Mouse (Mus musculus) T-helper 1 cell (primary cell): ENCODE data around the gene Plagl2.
"Not testable (repeated sequence)": the region's sequence is repeated elsewhere in the genome, so short reads cannot be mapped to it uniquely, and the experiment has no call there.

Experiments
- in situ Hi-C: fragments of 300-600 bp; cut with MboI, MseI; formaldehyde crosslinking; loops from one replicate; pipeline ENCODE4 v1.15.1; 2025; ENCODE audit warnings: high pct_unique_total_duplicates

Gene Plagl2

DNA sequence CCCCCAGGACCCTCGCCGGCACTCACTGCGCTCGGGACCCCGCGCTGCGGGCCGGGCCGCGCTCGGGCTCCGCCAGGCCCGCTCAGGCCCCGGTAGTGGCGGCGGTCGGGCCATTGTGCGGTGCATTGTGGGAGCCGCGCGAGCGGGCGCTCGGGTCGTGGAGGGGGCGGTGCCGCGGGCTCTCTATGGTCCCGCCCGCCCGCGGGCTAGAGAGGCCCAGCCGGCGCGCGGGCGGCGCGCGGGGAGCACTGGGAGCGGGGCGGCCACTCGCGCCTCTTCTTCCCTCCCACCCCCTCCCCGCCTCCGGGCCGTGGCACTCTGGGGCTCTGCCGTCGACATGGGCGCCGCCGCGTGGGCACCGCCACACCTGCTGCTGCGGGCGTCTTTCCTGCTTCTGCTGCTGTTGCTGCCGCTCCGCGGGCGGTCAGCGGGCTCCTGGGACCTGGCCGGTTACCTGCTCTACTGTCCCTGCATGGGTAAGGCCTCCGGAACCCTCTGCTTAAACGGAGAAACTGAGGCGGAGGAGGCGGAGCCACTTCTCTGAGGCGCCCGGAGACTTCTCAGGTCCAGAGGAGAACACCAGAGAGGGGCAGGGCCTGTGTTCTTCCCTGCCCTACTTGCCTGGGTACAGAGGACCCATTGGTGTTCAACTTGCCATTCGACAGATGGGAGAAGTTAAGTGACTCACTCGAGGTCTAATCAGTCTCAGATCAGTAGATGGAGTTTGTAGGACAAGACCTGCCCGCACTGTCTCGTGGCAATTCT lies at the start of gene Plagl2, which contains the start of gene Pofut1:
TSS of gene Plagl2 (minus strand) at position 177 of the 765 bp plus-strand sequence.
TSS of gene Pofut1 (plus strand) at position 284 of the 765 bp plus-strand sequence.
- in situ Hi-C loops, result no loop called here

DNA sequence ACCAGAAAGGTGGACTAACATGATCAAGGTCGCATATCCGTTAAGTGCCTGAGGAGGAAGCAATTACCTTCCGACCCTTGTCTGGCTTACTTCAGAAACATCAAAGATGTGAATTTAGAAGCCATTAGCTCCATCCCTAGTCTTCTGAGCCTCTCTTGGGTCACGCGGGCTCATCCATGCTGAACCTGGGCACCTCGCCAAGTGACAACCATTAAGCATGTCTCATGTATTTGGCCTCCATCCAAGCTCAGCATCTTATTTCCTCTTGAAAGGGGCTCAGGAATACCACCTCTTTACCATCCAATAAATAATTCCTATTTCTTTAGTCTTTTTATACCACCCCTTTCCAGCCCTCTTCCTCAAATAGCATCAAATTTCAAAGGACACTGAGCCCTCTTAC lies 46.6 kb upstream of the Plagl2 start:
- in situ Hi-C loops, result no loop called here

DNA sequence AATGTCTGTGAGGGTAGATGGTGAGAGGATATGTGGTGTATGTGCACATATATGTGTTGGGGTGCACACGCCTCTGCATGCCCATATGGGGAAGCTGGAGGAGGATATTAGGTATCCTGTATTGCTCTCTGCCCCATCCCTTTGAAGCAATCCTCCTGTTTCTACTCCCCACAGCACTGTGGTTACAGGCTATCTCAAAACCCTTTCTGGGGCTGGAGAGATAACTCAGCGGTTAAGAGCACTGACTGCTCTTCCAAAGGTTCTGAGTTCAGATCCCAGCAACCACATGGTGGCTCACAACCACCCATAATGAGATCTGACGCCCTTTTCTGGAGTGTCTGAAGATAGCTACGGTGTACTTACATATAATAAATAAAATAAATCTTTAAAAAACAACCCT lies 45.3 kb upstream of the Plagl2 start:
- in situ Hi-C loops, result no loop called here

DNA sequence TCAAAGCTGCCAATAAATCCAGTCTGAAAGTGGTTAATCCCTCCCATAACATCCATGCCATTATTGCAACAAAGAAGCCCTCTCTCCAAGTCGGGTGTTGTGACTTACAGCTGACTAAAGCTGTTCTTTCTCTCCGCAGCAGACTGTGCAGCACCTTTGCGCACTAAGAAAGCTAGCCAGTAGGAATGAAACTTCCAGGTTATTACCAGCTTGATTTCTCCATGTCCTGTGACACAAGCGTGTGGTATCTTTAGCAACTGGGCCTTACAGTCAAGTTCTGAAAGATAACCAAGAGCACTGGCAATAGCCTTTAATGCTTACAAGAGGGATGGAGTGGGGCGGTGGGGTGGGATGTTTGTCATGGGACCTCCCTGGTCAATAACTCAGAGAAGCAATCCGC lies 42.7 kb upstream of the Plagl2 start:
- in situ Hi-C loops, result no loop called here

DNA sequence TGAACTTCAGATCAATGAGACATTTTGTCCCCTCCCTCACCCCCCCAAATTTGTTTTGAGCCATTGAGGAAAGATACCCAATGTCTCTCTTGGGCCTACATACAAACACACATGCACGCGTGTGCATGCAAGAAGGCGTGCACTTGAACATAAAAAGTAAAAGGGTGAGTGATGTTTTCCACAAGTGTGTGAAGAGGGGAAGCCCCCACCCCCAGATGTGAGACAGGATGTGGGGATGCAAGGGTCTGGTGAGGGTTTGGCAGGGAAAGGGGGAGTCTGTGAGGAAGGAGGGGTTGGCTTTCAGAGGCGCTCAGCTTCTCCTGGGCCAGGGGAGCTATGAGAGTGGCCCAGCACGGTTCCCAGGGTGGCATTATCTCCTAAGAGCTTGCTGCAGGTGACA lies 37.1 kb upstream of the Plagl2 start:
- in situ Hi-C loops, result no loop called here

DNA sequence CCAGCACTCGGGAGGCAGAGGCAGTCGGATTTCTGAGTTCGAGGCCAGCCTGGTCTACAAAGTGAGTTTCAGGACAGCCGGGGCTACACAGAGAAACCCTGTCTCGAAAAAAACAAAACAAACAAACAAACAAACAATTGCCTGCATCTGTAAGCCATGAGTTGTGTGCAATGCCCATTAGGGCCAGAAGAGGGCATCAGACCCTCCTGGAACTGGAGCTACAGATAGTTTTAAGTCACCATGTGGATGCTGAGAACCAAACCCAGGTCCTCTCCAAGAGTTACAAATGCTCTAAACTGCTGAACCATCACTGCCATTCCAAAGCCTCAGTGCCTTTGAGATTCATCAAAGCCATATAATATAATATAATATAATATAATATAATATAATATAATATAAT lies 35.6 kb upstream of the Plagl2 start:
- in situ Hi-C loops, result not testable (repeated sequence)

DNA sequence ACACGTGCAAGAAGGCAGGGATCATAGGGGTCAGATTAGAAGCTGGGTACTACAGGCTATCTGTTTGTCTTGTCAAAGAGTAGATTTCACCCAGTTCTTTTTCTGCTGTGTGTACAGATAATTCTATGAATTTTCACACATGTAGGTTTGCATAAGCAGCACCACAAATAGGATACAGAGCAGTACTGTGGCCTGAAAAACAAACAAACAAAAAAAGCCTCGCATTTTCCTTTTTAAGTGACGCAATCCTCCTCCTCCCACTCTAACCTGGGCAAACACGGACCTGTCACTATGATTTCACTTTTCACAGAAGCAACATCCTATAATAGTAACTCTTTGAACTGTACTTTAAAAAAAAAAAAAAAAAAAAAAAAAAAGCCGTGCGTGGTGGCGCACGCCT lies 35.2 kb upstream of the Plagl2 start:
- in situ Hi-C loops, result no loop called here

DNA sequence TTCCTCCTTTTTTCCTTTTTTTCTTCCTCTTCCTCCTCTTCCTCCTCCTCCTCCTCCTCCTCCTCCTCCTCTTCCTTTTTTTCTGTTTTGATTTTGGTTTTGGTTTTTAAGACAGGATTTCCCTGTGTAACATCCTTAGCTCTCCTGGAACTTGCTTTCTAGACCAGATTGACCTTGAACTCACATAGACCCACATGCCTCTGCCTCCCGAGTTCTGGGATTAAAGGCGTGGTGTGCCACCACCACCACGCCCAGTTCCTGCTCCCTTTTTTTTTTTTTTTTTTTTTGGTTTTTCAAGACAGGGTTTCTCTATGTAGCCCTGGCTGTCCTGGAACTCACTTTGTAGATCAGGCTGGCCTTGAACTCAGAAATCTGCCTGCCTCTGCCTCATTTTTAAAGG lies 34.4 kb upstream of the Plagl2 start:
- in situ Hi-C loops, result not testable (repeated sequence)

DNA sequence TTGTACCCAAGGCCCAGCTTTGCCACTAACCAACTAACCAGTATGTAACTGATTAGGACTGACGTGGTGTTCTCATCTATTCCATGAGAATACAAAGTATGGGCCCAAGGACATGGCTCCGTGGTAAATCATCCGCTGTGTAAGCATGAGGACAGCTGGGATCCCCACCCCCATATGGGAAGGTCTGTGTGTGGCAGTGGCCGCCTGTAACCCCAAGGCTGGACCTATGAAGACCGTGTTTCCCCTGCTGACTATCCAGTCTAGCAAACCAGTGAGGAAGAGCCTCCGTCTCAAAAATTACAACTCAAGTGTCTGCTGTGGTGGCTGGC lies 33.7 kb upstream of the Plagl2 start:
- in situ Hi-C loops, result no loop called here

DNA sequence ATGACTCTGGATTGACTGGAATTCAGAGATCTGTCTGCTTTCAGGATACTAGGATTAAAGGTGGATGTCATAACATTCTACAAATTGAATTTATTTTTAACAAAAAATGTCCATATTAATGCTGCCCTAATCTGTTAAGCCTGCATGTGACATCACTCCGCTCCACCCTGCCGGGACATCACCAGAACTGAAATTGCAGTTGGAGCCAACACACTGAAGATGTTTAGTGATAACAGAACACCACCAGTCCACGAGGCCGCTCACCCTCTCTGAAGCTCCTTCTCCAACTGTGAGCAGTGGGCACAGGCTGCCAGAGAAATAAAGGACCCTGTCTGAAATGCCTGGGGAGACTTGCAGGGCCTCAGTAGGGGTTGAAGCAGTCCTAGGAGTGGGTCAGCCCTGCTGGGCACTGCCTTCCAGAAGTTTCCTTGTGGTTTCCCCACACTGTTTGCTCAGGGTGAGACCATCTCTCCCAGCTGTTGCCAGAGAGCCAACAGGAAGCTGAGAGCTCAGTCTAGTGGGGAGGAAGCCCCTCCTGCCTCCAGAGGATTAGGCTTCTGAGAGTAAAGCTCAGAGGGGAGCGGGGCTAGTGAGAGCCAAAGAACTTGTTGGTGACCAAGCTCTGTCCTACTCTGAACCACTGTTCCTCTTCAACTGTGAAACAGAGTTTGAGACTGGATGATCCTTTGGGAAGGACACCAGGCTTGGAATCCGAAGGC lies 33.1 kb upstream of the Plagl2 start:
- in situ Hi-C loops, result not testable (repeated sequence)

DNA sequence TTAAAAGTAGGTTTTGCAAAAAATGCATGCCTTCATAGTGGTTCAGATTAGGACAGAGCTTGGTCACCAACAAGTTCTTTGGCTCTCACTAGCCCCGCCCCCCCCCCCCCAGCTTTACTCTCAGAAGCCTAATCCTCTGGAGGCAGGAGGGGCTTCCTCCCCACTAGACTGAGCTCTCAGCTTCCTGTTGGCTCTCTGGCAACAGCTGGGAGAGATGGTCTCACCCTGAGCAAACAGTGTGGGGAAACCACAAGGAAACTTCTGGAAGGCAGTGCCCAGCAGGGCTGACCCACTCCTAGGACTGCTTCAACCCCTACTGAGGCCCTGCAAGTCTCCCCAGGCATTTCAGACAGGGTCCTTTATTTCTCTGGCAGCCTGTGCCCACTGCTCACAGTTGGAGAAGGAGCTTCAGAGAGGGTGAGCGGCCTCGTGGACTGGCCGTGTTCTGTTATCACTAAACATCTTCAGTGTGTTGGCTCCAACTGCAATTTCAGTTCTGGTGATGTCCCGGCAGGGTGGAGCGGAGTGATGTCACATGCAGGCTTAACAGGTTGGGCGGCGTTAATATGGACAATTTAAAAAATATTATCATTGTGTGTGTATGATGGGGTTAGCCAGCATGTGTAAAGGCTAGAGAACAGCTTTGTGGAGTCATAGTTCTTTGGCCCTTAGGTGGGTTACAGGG lies 29.1 kb upstream of the Plagl2 start:
- in situ Hi-C loops, result not testable (repeated sequence)

DNA sequence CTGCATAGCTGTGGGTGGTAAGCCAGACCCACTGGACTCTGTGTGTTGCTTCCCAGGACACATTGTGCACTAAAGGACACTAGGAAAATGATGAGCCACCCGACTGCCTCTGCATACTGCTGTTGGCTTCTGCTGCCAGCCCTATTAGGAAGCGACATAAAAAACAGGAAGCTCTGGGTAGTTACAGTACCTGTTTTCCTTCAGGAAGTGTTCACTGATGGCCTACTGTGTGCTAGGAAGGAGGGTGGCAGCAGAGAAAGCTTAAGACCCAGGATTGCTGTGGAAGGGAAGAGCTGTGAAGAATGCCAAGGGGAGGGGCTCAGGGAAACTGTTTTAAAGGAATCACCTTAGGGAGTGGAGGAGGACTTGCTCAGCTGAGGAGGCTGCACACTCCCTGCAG lies 26.1 kb upstream of the Plagl2 start:
- in situ Hi-C loops, result loop anchor here (10.0 kb wide), 1 partner anchor 593 kb away; no protein-coding TSS in a partner anchor

DNA sequence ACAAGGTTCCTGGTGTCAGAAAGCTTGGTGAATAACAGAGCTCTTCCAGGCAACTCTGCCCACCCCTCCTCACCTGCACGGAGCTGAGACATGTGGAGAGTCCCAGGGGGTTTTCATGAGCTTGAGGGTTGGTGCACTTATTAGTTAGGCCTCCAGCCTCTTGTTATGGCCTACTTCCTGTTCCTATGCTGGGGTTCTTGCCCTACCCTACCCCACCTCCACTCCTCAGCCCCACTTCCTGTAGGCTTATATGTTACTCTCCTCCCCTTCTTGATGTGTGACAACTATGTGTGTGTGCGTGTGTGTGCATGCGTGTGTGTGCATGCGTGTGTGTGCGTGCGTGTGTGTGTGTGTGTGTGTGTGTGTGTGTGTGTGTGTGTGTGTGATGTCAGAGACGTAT lies 21.8 kb upstream of the Plagl2 start:
- in situ Hi-C loops, result loop anchor here (10.0 kb wide), 1 partner anchor 588 kb away; no protein-coding TSS in a partner anchor

DNA sequence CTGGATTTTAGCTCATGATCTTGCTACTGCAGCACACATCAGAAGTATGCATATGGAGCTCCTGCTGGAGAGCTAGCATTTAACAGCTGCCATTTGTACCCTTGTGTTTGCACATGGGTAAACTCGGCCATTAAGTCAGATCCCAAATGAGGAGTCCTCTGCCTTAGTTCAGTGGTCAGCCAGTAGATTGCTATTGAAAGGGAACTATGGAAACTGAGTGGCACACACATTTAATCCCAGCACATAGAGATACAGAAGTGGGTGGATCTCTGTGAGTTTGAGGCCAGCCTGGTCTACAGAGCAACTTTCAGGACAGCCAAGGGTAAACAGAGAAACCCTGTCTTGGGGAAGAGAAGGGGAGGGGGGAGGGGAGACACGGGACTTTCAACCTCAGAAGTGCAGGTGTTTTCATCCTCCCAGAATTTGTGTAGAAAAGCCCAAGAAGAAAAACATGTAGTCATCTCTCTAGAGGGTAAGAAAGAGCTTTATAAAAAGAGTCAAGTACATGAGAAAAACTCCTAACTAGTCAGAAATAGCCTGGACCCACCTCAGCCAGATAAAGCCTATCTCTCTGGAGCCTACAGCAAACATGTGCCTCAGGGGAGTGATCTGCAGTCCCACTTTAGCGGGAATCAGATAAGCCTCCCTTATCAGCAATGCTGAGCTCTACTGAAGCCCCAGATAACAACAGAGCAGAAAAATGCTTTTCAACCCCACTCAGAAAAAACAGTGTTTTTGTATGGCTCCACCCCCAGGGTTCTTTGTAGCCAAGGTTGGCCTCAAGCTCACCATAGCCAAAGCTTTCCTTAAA lies 18.8 kb upstream of the Plagl2 start:
- in situ Hi-C loops, result loop anchor here (10.0 kb wide), 1 partner anchor 585 kb away; no protein-coding TSS in a partner anchor

DNA sequence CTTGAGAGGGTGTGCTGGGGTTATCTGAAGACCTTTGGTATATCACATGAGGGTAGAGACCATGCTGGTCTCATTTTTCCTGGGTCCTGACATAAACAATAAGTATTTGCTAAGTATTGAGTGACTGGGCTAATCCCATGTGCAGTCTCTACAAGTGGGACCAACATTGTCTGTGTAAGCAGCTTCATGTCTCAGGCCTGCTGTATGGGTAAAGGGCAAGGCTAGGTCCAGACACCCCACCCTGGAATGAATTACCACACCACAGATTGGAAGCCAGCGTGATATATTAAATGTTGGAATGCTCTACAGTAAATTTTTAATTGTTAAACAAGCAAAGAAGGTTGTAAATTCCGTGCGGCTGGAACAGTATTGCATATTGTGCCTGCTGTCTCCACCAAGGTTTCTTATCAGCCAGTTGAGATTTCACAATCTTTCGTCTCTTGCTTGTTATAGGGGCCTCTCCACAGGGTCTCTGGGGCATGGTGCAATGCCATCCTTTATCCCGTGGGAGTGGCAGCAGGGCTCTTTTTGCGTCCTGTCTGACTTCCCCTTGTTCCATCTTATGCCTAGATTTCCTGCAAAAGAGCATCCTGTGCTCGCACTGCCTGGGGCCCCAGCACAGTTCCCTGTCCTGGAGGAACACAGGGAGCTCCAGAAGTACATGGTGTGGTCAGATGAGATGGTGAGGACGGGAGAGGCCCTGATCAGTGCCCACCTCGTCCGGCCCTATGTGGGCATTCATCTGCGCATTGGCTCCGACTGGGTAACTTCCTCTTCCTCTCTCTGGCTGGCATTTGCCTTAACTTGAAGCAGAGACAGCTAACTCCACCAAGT lies 18.0 kb upstream of the Plagl2 start:
- in situ Hi-C loops, result no loop called here

DNA sequence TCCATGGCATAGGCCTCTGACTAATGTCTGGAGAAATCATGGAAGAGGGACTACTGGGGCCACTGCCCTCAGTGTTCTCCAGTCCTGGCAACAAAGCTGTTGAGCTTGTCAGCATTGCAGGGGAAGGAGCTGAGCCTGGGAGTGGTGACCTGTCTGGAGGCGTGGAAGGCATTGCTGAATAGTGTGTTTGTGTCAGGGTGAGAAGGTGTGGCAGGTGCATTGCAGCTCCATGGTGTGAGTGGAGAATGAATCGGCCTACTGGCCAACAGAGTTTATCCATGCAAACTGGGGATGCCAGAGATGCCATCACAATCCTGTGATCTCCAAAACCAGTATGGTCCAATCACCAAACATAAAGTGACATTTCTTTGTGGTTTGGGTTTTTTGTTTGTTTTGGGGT lies 15.4 kb upstream of the Plagl2 start:
- in situ Hi-C loops, result no loop called here

DNA sequence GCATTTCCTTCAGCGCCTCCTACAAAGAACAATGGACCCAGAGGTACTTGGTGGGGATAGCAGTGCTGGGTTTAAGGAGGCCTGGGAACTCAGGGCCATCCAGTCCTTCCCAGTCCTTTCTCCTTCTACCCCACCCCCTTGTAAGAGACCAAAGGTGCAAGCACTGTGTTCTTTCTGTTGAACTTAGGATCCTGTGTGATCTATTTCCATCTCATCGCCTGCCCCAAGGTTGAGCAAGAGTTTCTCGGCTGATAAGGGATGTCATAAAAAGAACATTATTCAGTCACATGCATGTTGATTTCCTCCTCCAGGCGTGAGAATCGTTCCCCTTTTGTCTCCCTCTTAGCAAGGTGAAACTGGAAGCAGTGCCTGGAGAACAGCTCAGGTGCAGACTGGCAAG lies 8.5 kb upstream of the Plagl2 start:
- in situ Hi-C loops, result loop anchor here (5.0 kb wide), 1 partner anchor 43 kb away; the partner anchor contains the start of gene Kif3b

DNA sequence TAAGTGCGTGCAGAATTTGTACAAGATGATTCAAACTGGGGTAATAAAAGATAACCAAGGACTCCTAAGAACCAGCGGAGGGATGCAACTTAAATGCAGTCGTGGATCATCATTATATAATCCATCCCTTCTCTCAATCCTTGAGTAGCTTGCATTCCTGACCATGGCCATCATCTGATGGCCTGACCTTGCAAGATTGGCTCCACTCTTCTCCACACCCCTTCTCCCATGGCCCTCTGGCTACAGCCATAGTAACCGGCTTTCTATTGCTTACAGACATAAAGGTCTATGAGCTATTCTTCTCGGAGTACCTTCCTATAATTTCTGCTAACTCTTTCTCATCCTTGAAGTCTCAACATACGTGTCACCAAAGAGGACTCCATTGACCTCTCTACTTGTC lies 930 bp upstream of the Plagl2 start:
- in situ Hi-C loops, result no loop called here

DNA sequence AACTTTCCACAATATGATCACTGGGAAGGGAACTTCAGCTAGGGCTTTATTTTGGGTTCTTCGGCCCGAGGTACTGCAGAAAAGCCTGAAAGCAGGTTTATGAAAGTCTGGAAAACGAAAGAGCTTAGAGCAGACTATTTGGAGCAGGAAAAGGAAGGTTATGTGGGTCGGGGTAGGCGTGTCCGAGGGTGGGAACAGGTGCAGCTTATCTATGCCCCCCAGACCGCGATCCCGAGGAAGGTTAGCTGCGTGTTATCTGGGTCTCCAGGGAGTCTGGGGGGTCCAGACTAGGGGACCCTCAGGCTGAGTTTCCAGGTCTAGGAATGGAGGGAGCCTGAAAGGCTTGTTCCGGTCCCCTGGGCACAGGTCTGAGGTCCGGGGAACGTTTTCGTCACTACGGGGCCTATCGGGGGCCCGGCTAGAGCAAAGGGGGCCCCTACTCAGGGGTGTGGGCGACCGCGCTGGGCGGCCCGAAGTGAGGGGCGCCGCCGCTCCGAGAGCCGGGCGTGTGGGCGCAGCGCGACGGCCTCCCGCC lies 458 bp downstream of the Plagl2 start:
- in situ Hi-C loops, result no loop called here

DNA sequence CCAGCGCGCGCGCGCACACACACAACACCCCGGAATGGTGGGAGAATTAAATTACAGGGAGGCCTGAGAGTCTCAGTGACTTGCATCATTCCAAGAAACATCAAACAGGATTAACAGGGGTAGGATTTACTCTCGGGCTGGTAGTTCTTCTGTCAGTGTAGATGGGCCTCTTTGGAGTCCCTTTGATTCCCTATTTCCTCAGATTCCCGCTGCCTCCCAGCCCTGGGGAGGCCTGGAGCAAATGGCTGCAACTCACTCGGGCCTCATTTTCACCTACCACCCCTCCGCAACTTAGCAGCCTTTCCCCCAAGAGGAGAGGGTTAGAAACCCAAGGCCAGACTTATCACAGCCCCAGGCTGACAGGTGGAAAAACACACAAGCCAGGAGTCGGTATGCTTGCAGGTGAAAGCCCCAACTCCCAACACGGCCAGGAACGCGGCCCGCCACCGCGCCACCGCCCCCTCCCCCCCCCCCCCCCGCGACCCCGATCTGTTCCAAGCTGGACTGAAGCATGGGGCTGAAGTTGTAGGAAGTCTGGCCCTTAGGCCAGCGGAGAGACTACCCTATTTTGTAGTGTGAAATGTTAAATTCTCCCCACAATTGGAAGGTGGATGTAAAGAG lies 1.3 kb downstream of the Plagl2 start:
- in situ Hi-C loops, result no loop called here
